Mouse (Mus musculus) CH12.LX (cell line): ENCODE measurements around the gene Gkap1. TPM values are rescaled to one million over a fixed set of nuclear protein-coding genes. Genes with fewer than 3 reads are reported as not detected.

Source experiments
- DNase-seq: peaks from one replicate; pipeline ENCODE4 v3.0.0-alpha.2; 2013; ENCODE audit errors: extremely low read depth
- H3K27ac ChIP-seq: 2 replicates; pipeline ENCODE4 v1.5.1; 2012; ENCODE audit warnings: low read depth, mild to moderate bottlenecking, control low read depth, moderate library complexity; ENCODE audit not compliant: insufficient read depth
- H3K27me3 ChIP-seq: replicated peaks from 2 replicates; pipeline ENCODE3; 2012; ENCODE audit warnings: inconsistent platforms
- H3K36me3 ChIP-seq, 2 experiments: replicated peaks in 1 of 2; 2 replicates each; pipeline versions ENCODE3 to v1.6.1; 2012; ENCODE audit warnings: inconsistent platforms in 1 of 2, low read length in 1 of 2, mild to moderate bottlenecking in 1 of 2, mixed read lengths in 1 of 2, moderate library complexity in 1 of 2; ENCODE audit not compliant: control insufficient read depth in 1 of 2, insufficient read depth in 1 of 2
- H3K4me1 ChIP-seq, 2 experiments: 2 replicates each; pipeline ENCODE4 v1.6.1; 2012; ENCODE audit warnings: inconsistent platforms in 1 of 2, moderate library complexity in 1 of 2; ENCODE audit not compliant: insufficient read depth in 2 of 2, control insufficient read depth in 1 of 2
- H3K4me2 ChIP-seq: 2 replicates; pipeline ENCODE4 v1.6.1; 2012; ENCODE audit warnings: low read depth, mild to moderate bottlenecking, control low read depth; ENCODE audit not compliant: poor library complexity, insufficient read depth, severe bottlenecking
- H3K4me3 ChIP-seq, 3 experiments: fragments of 150-350 bp in 1 of 3; sonication (generic) in 1 of 3; replicated peaks in 1 of 3; 2 replicates each; pipeline versions ENCODE3 to v1.5.1; 2011 to 2012; ENCODE audit warnings: low read depth in 2 of 3, low read length in 2 of 3, mild to moderate bottlenecking in 2 of 3, moderate library complexity in 2 of 3, control low read depth in 1 of 3, improper control_type of control experiment in 1 of 3, inconsistent platforms in 1 of 3, mixed read lengths in 1 of 3; ENCODE audit not compliant: poor library complexity in 1 of 3
- H3K79me2 ChIP-seq: replicated peaks from 2 replicates; pipeline ENCODE4 v1.6.1; 2012; ENCODE audit warnings: mild to moderate bottlenecking, moderate library complexity; ENCODE audit not compliant: control insufficient read depth, poor library complexity, insufficient read depth, severe bottlenecking; ENCODE audit errors: extremely low read depth
- H3K9ac ChIP-seq: 2 replicates; pipeline ENCODE4 v1.6.1; 2012; ENCODE audit warnings: low read depth, mild to moderate bottlenecking, control low read depth, moderate library complexity; ENCODE audit not compliant: insufficient read depth
- H3K9me3 ChIP-seq: replicated peaks from 2 replicates; pipeline ENCODE3; 2012; ENCODE audit warnings: low read length, inconsistent platforms, mixed read lengths
- CHD2 ChIP-seq: IDR thresholded peaks from 2 replicates; pipeline ENCODE4 v1.6.1; 2011; ENCODE audit warnings: low read length, improper control_type of control experiment
- ELF1 ChIP-seq: IDR thresholded peaks from 2 replicates; pipeline ENCODE4 v1.6.1; 2014; ENCODE audit warnings: low read depth, mild to moderate bottlenecking, inconsistent platforms, low read length, improper control_type of control experiment
- EP300 ChIP-seq: IDR thresholded peaks from 2 replicates; pipeline ENCODE4 v1.6.1; 2011; ENCODE audit warnings: low read length, improper control_type of control experiment
- HCFC1 ChIP-seq: IDR thresholded peaks from 2 replicates; pipeline ENCODE4 v1.6.1; 2012; ENCODE audit warnings: low read depth, mild to moderate bottlenecking, inconsistent platforms, low read length, improper control_type of control experiment
- JUN ChIP-seq: IDR thresholded peaks from 2 replicates; pipeline ENCODE4 v1.6.1; 2011; ENCODE audit warnings: low read depth, mild to moderate bottlenecking, low read length, improper control_type of control experiment, moderate library complexity; ENCODE audit not compliant: insufficient read depth
- JUND ChIP-seq: conservative IDR thresholded peaks from 2 replicates; pipeline ENCODE4 v1.6.1; 2011; ENCODE audit warnings: low read depth, low read length, improper control_type of control experiment
- KAT2A ChIP-seq: IDR thresholded peaks from 2 replicates; pipeline ENCODE4 v1.6.1; 2012; ENCODE audit warnings: low read length, improper control_type of control experiment, inconsistent platforms; ENCODE audit not compliant: insufficient replicate concordance
- MAFK ChIP-seq: IDR thresholded peaks from 2 replicates; pipeline ENCODE4 v1.6.1; 2011; ENCODE audit warnings: low read length, improper control_type of control experiment; ENCODE audit not compliant: insufficient replicate concordance
- MEF2A ChIP-seq: IDR thresholded peaks from 2 replicates; pipeline ENCODE4 v1.6.1; 2014; ENCODE audit warnings: low read depth, mild to moderate bottlenecking, inconsistent platforms, low read length, improper control_type of control experiment, borderline replicate concordance
- MXI1 ChIP-seq: IDR thresholded peaks from 2 replicates; pipeline ENCODE4 v1.6.1; 2011; ENCODE audit warnings: mild to moderate bottlenecking, low read depth, low read length, improper control_type of control experiment
- NELFE ChIP-seq: IDR thresholded peaks from 2 replicates; pipeline ENCODE4 v1.6.1; 2011; ENCODE audit warnings: low read depth, low read length, improper control_type of control experiment
- NRF1 ChIP-seq: IDR thresholded peaks from 2 replicates; pipeline ENCODE4 v1.6.1; 2014; ENCODE audit warnings: low read depth, mild to moderate bottlenecking, inconsistent platforms, low read length, improper control_type of control experiment, moderate library complexity
- POLR2A ChIP-seq: IDR thresholded peaks from 2 replicates; pipeline ENCODE4 v1.6.1; 2011; ENCODE audit warnings: low read depth, mild to moderate bottlenecking, improper control_type of control experiment, low read length
- POLR2AphosphoS2 ChIP-seq: IDR thresholded peaks from 2 replicates; pipeline ENCODE4 v1.6.1; 2011; ENCODE audit warnings: low read depth, low read length, improper control_type of control experiment
- RCOR1 ChIP-seq: conservative IDR thresholded peaks from 2 replicates; pipeline ENCODE4 v1.6.1; 2012; ENCODE audit warnings: low read depth, mild to moderate bottlenecking, inconsistent platforms, low read length, improper control_type of control experiment
- SIN3A ChIP-seq: IDR thresholded peaks from 2 replicates; pipeline ENCODE4 v1.6.1; 2012; ENCODE audit warnings: low read length, improper control_type of control experiment, inconsistent platforms
- SMC3 ChIP-seq: IDR thresholded peaks from 2 replicates; pipeline ENCODE4 v1.6.1; 2011; ENCODE audit warnings: low read depth, low read length, improper control_type of control experiment
- TBP ChIP-seq: conservative IDR thresholded peaks from 2 replicates; pipeline ENCODE4 v1.6.1; 2011; ENCODE audit warnings: low read depth, low read length, improper control_type of control experiment
- UBTF ChIP-seq: IDR thresholded peaks from 2 replicates; pipeline ENCODE4 v1.6.1; 2012; ENCODE audit warnings: low read depth, mild to moderate bottlenecking, inconsistent platforms, low read length, improper control_type of control experiment, moderate library complexity
- USF1 ChIP-seq: IDR thresholded peaks from 2 replicates; pipeline ENCODE4 v1.6.1; 2014; ENCODE audit warnings: low read depth, mild to moderate bottlenecking, inconsistent platforms, low read length, improper control_type of control experiment
- ZC3H11A ChIP-seq: IDR thresholded peaks from 2 replicates; pipeline ENCODE4 v1.6.1; 2012; ENCODE audit warnings: low read depth, mild to moderate bottlenecking, inconsistent platforms, low read length, improper control_type of control experiment
- ZKSCAN1 ChIP-seq: IDR thresholded peaks from 2 replicates; pipeline ENCODE4 v1.6.1; 2012; ENCODE audit warnings: low read depth, inconsistent platforms, low read length, improper control_type of control experiment, borderline replicate concordance
- dilution Hi-C: fragments of 300-500 bp; cut with MboI; formaldehyde crosslinking; loops from 2 replicates; pipeline ENCODE4 v1.14.3; 2020; ENCODE audit warnings: low sequenced_read_pairs; ENCODE audit not compliant: extremely low pct_unique_long_range_greater_than_20kb, extremely low pct_ligation_motif_present
- in situ Hi-C: fragments of 300-500 bp; cut with MboI; formaldehyde crosslinking; loops from 3 replicates; pipeline ENCODE4 v1.14.3; 2019; ENCODE audit warnings: low sequenced_read_pairs, low pct_ligation_motif_present, low pct_unique_long_range_greater_than_20kb, mixed read lengths
- polyA plus RNA-seq: library from polyadenylated mRNA; unstranded; fragments of >175 nt; gene quantifications from 2 replicates; pipeline ENCODE4 v1.2.1, GENCODE M21; 2012; ENCODE audit warnings: low read depth; ENCODE audit not compliant: insufficient read length
- total RNA-seq, 2 experiments: library from RNA; depleted of rRNA; stranded (reverse); fragments of 300-350 nt in 1 of 2; fragments of >200 nt in 1 of 2; gene quantifications; 2 replicates each; pipeline ENCODE4 v1.2.3; 2012 to 2014

The Gkap1 gene
- total and polyA plus RNA-seq, 3 experiments: 0.82 to 2.0 (median 1.3) TPM

- Histone ChIP-seq H3K79me2 (no peaks in the 10 kb centered on the region), H3K9me3 (peaks cover 4% of the 10 kb centered on the region), H3K9ac (no peak overlapping the region), H3K4me1 (peaks cover 0 to 6% of the 10 kb centered on the region in 2 experiments; a peak in 1 of 4 replicates), H3K36me3 (no peaks in the 10 kb centered on the region), H3K27ac (no peak overlapping the region), H3K4me2 (no peak overlapping the region), H3K27me3 (no peaks in the 10 kb centered on the region), H3K4me3 (no peak overlapping the region)
- dilution Hi-C loops (no loop called here), in situ Hi-C loops (loop anchor here (25.0 kb wide), 1 partner anchor 159 kb away; the partner anchor contains the start of gene 2210016F16Rik)
- TF ChIP-seq NRF1: no peak
- TF ChIP-seq MXI1: no peak
- no peak for TF ChIP-seq UBTF
- TF ChIP-seq JUND: no peak
- TF ChIP-seq ELF1: no peak
- TF ChIP-seq MEF2A: no peak
- TF ChIP-seq SIN3A: no peak
- no peak for TF ChIP-seq MAFK
- TF ChIP-seq CHD2: no peak
- TF ChIP-seq USF1: no peak
- TF ChIP-seq KAT2A: no peak
- no peak for TF ChIP-seq RCOR1
- TF ChIP-seq HCFC1: no peak
- TF ChIP-seq ZKSCAN1: no peak
- no peak for TF ChIP-seq TBP
- TF ChIP-seq JUN: no peak
- TF ChIP-seq POLR2A: no peak
- no peak for TF ChIP-seq POLR2AphosphoS2
- TF ChIP-seq ZC3H11A: no peak
- no peak for DNase-seq
Measured at GRCm38 (mm10) chr13:58228624-58229023, 46.9 kb downstream of the Gkap1 start.

GRCm38 (mm10) chr13:58225694-58226093, 49.8 kb downstream of the Gkap1 start:
- no peaks in the 10 kb centered on the region for H3K79me2 ChIP-seq
- no peak for DNase-seq
- no peak overlapping the region for H3K9ac ChIP-seq
- no peak overlapping the region for H3K4me2 ChIP-seq
- in situ Hi-C loops: loop anchor here (25.0 kb wide), 1 partner anchor 162 kb away; the partner anchor contains the start of gene 2210016F16Rik
- H3K27me3 ChIP-seq: no peaks in the 10 kb centered on the region
- no peak overlapping the region for H3K27ac ChIP-seq
- H3K4me3 ChIP-seq: no peak overlapping the region
- TF ChIP-seq JUND (no peak), SMC3 (no peak), NELFE (no peak), USF1 (no peak), HCFC1 (no peak), TBP (no peak), NRF1 (no peak), MEF2A (no peak), EP300 (no peak)
- H3K4me1 ChIP-seq: peaks cover 0 to 3% of the 10 kb centered on the region in 2 experiments; a peak in 1 of 4 replicates
- no peaks in the 10 kb centered on the region for H3K36me3 ChIP-seq
- dilution Hi-C loops: no loop called here
- peaks cover 4% of the 10 kb centered on the region for H3K9me3 ChIP-seq
